Mouse (Mus musculus): ENCODE measurements around the gene Prss41. TPM values are rescaled to one million over a fixed set of nuclear protein-coding genes. Genes with fewer than 3 reads are reported as not detected.

Prss41 gene
- polyA plus RNA-seq, 2 experiments = 0.06 to 0.18 TPM

DNA sequence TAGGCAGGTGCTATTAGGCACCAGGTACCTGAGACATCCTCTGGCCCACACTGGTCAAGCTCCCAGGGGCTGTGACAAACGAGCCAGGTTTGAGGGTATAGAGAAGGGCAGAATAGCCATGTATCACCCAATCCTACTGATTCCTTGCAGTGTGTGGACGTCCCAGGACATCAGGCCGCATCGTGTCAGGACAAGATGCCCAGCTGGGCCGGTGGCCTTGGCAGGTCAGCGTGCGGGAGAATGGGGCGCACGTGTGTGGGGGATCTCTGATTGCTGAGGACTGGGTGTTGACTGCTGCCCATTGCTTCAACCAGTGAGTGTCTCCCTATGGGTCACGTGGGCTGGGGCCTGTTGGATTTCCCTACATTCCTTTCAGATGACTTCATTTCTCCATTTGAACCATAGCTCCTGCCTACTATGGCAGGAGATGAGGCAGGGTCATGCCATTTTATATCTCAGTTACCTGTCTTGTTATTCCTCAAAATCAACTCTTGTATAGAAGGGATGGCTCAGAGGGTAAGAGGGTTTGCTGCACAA is 10.3 kb upstream of the Prss41 start:
- Histone ChIP-seq H3K27me3 (ENCODE audit: control insufficient read depth, insufficient read depth, low read length) (no peaks in the 10 kb centered on the region), H3K4me1 (replicated peaks; ENCODE audit: control insufficient read depth in 2 of 2, insufficient read depth in 2 of 2, low read length in 1 of 2) (no peaks in the 10 kb centered on the region), H3K9me3 (ENCODE audit: control insufficient read depth, low read length) (no peaks in the 10 kb centered on the region), H3K4me3 (ENCODE audit: insufficient read depth in 1 of 2, low read depth in 2 of 2, low read length in 2 of 2) (no peak overlapping the region), H3K4me2 (ENCODE audit: low read depth) (no peak overlapping the region), H3K9ac (replicated peaks) (no peak overlapping the region), H3K27ac (no peak overlapping the region), H3K36me3 (replicated peaks; ENCODE audit: control insufficient read depth, insufficient read depth, low read depth) (no peaks in the 10 kb centered on the region)
- WGBS (ENCODE audit: insufficient replicate concordance) = 69% methylated on average over 10 of the region's 10 CpGs
- no peak for DNase-seq (ENCODE audit: low read depth in 3 of 3, low spot score in 3 of 3)
- TF ChIP-seq CTCF (IDR thresholded peaks at IDR 0.05; ENCODE audit: low read depth) (no peak), EP300 (IDR thresholded peaks at IDR 0.05; ENCODE audit: low read depth) (no peak)
- no peak for ATAC-seq (ENCODE audit: insufficient read depth)

DNA sequence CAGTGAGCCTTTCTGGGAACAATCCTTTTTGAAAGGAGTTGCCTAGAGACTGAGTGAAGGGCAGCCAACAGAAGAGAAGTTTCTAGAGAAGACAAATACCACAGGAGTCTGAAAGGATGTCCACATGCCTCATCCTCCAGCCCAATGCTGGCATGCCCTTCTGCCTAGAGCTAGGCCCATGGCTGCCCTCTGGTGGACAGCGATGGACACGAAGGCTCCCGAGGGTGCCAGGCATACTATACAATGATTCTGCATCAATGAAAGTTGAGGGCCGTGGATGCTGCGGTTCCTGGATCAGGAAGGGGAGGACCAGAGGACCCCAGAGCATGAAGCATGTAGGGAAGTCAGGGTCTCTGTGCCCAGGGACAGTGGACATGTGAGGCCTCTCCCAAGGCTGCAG is 9.3 kb upstream of the Prss41 start:
- Histone ChIP-seq H3K4me3 (ENCODE audit: insufficient read depth in 1 of 2, low read depth in 2 of 2, low read length in 2 of 2) (no peak overlapping the region), H3K4me2 (ENCODE audit: low read depth) (no peak overlapping the region), H3K27me3 (ENCODE audit: control insufficient read depth, insufficient read depth, low read length) (no peaks in the 10 kb centered on the region), H3K4me1 (replicated peaks; ENCODE audit: control insufficient read depth in 2 of 2, insufficient read depth in 2 of 2, low read length in 1 of 2) (no peaks in the 10 kb centered on the region), H3K36me3 (replicated peaks; ENCODE audit: control insufficient read depth, insufficient read depth, low read depth) (no peaks in the 10 kb centered on the region), H3K9ac (replicated peaks) (no peak overlapping the region), H3K9me3 (ENCODE audit: control insufficient read depth, low read length) (no peaks in the 10 kb centered on the region), H3K27ac (no peak overlapping the region)
- ATAC-seq (ENCODE audit: insufficient read depth) (no peak), DNase-seq (ENCODE audit: low read depth in 3 of 3, low spot score in 3 of 3) (no peak)
- TF ChIP-seq CTCF (IDR thresholded peaks at IDR 0.05; ENCODE audit: low read depth) (peak; percentile 92), EP300 (IDR thresholded peaks at IDR 0.05; ENCODE audit: low read depth) (no peak)
- 26% methylated on average over 5 of the region's 5 CpGs for WGBS (ENCODE audit: insufficient replicate concordance)

- Histone ChIP-seq H3K9me3 (ENCODE audit: control insufficient read depth, low read length) (no peaks in the 10 kb centered on the region), H3K27ac (no peak overlapping the region), H3K27me3 (ENCODE audit: control insufficient read depth, insufficient read depth, low read length) (no peaks in the 10 kb centered on the region), H3K4me1 (replicated peaks; ENCODE audit: control insufficient read depth in 2 of 2, insufficient read depth in 2 of 2, low read length in 1 of 2) (no peaks in the 10 kb centered on the region), H3K9ac (replicated peaks) (no peak overlapping the region), H3K4me3 (ENCODE audit: insufficient read depth in 1 of 2, low read depth in 2 of 2, low read length in 2 of 2) (no peak overlapping the region), H3K36me3 (replicated peaks; ENCODE audit: control insufficient read depth, insufficient read depth, low read depth) (no peaks in the 10 kb centered on the region), H3K4me2 (ENCODE audit: low read depth) (no peak overlapping the region)
- peak; percentile 83 for TF ChIP-seq CTCF (IDR thresholded peaks at IDR 0.05; ENCODE audit: low read depth)
- no peak for TF ChIP-seq EP300 (IDR thresholded peaks at IDR 0.05; ENCODE audit: low read depth)
- WGBS (ENCODE audit: insufficient replicate concordance) = 48% methylated on average over 18 of the region's 19 CpGs
- no peak for ATAC-seq (ENCODE audit: insufficient read depth)
- no peak for DNase-seq (ENCODE audit: low read depth in 3 of 3, low spot score in 3 of 3)
Observed at GRCm38 (mm10) chr17:23850853-23851749, 7.1 kb upstream of the Prss41 start.

DNA sequence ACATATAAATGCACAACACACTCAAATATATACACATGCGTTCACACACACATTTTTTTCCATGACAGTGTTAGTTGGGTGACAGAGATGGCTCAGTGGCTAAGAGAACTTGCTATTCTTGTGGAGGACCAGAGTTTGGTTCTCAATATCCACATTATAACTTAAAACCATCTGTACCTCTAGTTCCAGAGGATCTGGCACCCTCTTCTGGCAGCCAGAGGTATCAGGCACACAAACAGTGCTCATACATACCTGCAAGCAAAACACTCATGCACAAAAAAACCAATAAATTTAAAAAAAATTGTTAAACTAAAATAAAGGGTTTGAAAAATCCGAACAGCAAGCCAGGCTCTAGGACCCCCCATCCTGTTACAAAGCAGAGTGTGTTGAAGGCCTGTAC is 6.1 kb upstream of the Prss41 start:
- Histone ChIP-seq H3K9me3 (ENCODE audit: control insufficient read depth, low read length) (no peaks in the 10 kb centered on the region), H3K9ac (replicated peaks) (no peak overlapping the region), H3K4me3 (ENCODE audit: insufficient read depth in 1 of 2, low read depth in 2 of 2, low read length in 2 of 2) (no peak overlapping the region), H3K36me3 (replicated peaks; ENCODE audit: control insufficient read depth, insufficient read depth, low read depth) (no peaks in the 10 kb centered on the region), H3K4me1 (replicated peaks; ENCODE audit: control insufficient read depth in 2 of 2, insufficient read depth in 2 of 2, low read length in 1 of 2) (no peaks in the 10 kb centered on the region), H3K27ac (no peak overlapping the region), H3K4me2 (ENCODE audit: low read depth) (no peak overlapping the region), H3K27me3 (ENCODE audit: control insufficient read depth, insufficient read depth, low read length) (no peaks in the 10 kb centered on the region)
- DNase-seq (ENCODE audit: low read depth in 3 of 3, low spot score in 3 of 3) = no peak
- no peak for ATAC-seq (ENCODE audit: insufficient read depth)
- TF ChIP-seq EP300 (IDR thresholded peaks at IDR 0.05; ENCODE audit: low read depth) (no peak), CTCF (IDR thresholded peaks at IDR 0.05; ENCODE audit: low read depth) (0 out of 2 replicates have a peak, but pooled peaks have one; percentile 14)
- WGBS (ENCODE audit: insufficient replicate concordance) = 43% methylated on average over 2 of the region's 2 CpGs

- peak; percentile 49 for TF ChIP-seq CTCF (IDR thresholded peaks at IDR 0.05; ENCODE audit: low read depth)
- no peak for TF ChIP-seq EP300 (IDR thresholded peaks at IDR 0.05; ENCODE audit: low read depth)
- H3K4me1 ChIP-seq (replicated peaks; ENCODE audit: control insufficient read depth in 2 of 2, insufficient read depth in 2 of 2, low read length in 1 of 2) = no peaks in the 10 kb centered on the region
- H3K36me3 ChIP-seq (replicated peaks; ENCODE audit: control insufficient read depth, insufficient read depth, low read depth) = no peaks in the 10 kb centered on the region
- no peak overlapping the region for H3K27ac ChIP-seq
- 51% methylated on average over 23 of the region's 23 CpGs for WGBS (ENCODE audit: insufficient replicate concordance)
- no peaks in the 10 kb centered on the region for H3K27me3 ChIP-seq (ENCODE audit: control insufficient read depth, insufficient read depth, low read length)
- H3K9me3 ChIP-seq (ENCODE audit: control insufficient read depth, low read length) = no peaks in the 10 kb centered on the region
- H3K9ac ChIP-seq (replicated peaks) = no peak overlapping the region
- ATAC-seq (ENCODE audit: insufficient read depth) (no peak; the same call in 1 of the 2 replicates), DNase-seq (ENCODE audit: low read depth in 3 of 3, low spot score in 3 of 3) (peak in 1 of 3 experiments; percentile 24)
- peak overlapping the region; percentile 48 for H3K4me2 ChIP-seq (ENCODE audit: low read depth)
- no peak overlapping the region for H3K4me3 ChIP-seq (ENCODE audit: insufficient read depth in 1 of 2, low read depth in 2 of 2, low read length in 2 of 2)
Observed at GRCm38 (mm10) chr17:23843141-23843811, 696 bp downstream of the Prss41 start.
